Mouse (Mus musculus) MEL (cell line): ENCODE measurements at regions not wholly inside any gene's neighbourhood (a gene's known extent, or its start where the extent isn't known, plus 50 kb on each side); places are given as distances from the start of the nearest gene placed in this dataset.
"Not testable (repeated sequence)": the region's sequence is repeated elsewhere in the genome, so short reads cannot be mapped to it uniquely, and the experiment has no call there.

Experiments
- DNase-seq: peaks from one replicate; pipeline ENCODE4 v3.0.0; 2011; ENCODE audit warnings: low read depth, low spot score
- H3K27ac ChIP-seq: 2 replicates; pipeline ENCODE4 v1.5.1; 2012; ENCODE audit warnings: low read depth, mild to moderate bottlenecking, control low read depth, low read length, moderate library complexity; ENCODE audit not compliant: control insufficient read depth
- H3K27me3 ChIP-seq, 2 experiments: fragments of 150-350 bp in 1 of 2; sonication (generic) in 1 of 2; 2 replicates each; pipeline ENCODE4 v1.6.1; 2012; ENCODE audit warnings: low read length in 2 of 2, mild to moderate bottlenecking in 2 of 2, improper control_type of control experiment in 1 of 2, moderate library complexity in 1 of 2; ENCODE audit not compliant: insufficient read depth in 2 of 2, control insufficient read depth in 1 of 2
- H3K36me3 ChIP-seq, 2 experiments: 2 replicates each; pipeline ENCODE4 v1.6.1; 2012 to 2014; ENCODE audit warnings: low read length in 2 of 2, improper control_type of control experiment in 1 of 2, inconsistent platforms in 1 of 2, mild to moderate bottlenecking in 1 of 2; ENCODE audit not compliant: insufficient read depth in 2 of 2, control insufficient read depth in 1 of 2
- H3K4me1 ChIP-seq, 2 experiments: fragments of 150-350 bp in 1 of 2; sonication (generic) in 1 of 2; 2 replicates each; pipeline ENCODE4 v1.6.1; 2012; ENCODE audit warnings: low read length in 2 of 2, improper control_type of control experiment in 1 of 2, mild to moderate bottlenecking in 1 of 2; ENCODE audit not compliant: insufficient read depth in 2 of 2, control insufficient read depth in 1 of 2
- H3K4me3 ChIP-seq, 2 experiments: fragments of 150-350 bp in 1 of 2; sonication (generic) in 1 of 2; 2 replicates each; pipeline ENCODE4 v1.5.1; 2012; ENCODE audit warnings: low read depth in 2 of 2, low read length in 2 of 2, mild to moderate bottlenecking in 2 of 2, moderate library complexity in 2 of 2, control low read depth in 1 of 2, improper control_type of control experiment in 1 of 2; ENCODE audit not compliant: control insufficient read depth in 1 of 2, insufficient read depth in 1 of 2
- H3K79me2 ChIP-seq: 2 replicates; pipeline ENCODE4 v1.6.1; 2012; ENCODE audit warnings: mild to moderate bottlenecking, low read length, moderate library complexity; ENCODE audit not compliant: control insufficient read depth, poor library complexity, insufficient read depth
- H3K9ac ChIP-seq: 2 replicates; pipeline ENCODE4 v1.6.1; 2012; ENCODE audit warnings: low read depth, mild to moderate bottlenecking, control low read depth, low read length, moderate library complexity; ENCODE audit not compliant: control insufficient read depth, poor library complexity, severe bottlenecking
- H3K9me3 ChIP-seq: fragments of 150-350 bp; sonication (generic); replicated peaks from 2 replicates; pipeline ENCODE4 v1.6.1; 2012; ENCODE audit warnings: mild to moderate bottlenecking, low read length, improper control_type of control experiment, moderate library complexity; ENCODE audit not compliant: insufficient read depth
- BHLHE40 ChIP-seq: IDR thresholded peaks from 2 replicates; pipeline ENCODE4 v1.6.1; 2012; ENCODE audit warnings: low read depth, mild to moderate bottlenecking, inconsistent platforms, low read length, improper control_type of control experiment, borderline replicate concordance
- CHD2 ChIP-seq: IDR thresholded peaks from 2 replicates; pipeline ENCODE4 v1.6.1; 2011; ENCODE audit warnings: low read length, improper control_type of control experiment
- E2F4 ChIP-seq: IDR thresholded peaks from 2 replicates; pipeline ENCODE4 v1.6.1; 2011; ENCODE audit warnings: low read depth, low read length, improper control_type of control experiment, borderline replicate concordance
- HCFC1 ChIP-seq: IDR thresholded peaks from 2 replicates; pipeline ENCODE4 v1.6.1; 2012; ENCODE audit warnings: low read depth, mild to moderate bottlenecking, inconsistent platforms, low read length, improper control_type of control experiment, moderate library complexity
- JUND ChIP-seq: IDR thresholded peaks from 2 replicates; pipeline ENCODE4 v1.6.1; 2011; ENCODE audit warnings: low read depth, mild to moderate bottlenecking, improper control_type of control experiment, low read length
- MAFK ChIP-seq: IDR thresholded peaks from 2 replicates; pipeline ENCODE4 v1.6.1; 2011; ENCODE audit warnings: low read depth, mild to moderate bottlenecking, low read length, improper control_type of control experiment, borderline replicate concordance
- MEF2A ChIP-seq: IDR thresholded peaks from 2 replicates; pipeline ENCODE4 v1.6.1; 2014; ENCODE audit warnings: low read depth, mild to moderate bottlenecking, inconsistent platforms, low read length, improper control_type of control experiment; ENCODE audit not compliant: poor library complexity, insufficient replicate concordance, severe bottlenecking; ENCODE audit errors: extremely low read depth
- MXI1 ChIP-seq: IDR thresholded peaks from 2 replicates; pipeline ENCODE4 v1.6.1; 2011; ENCODE audit warnings: mild to moderate bottlenecking, low read depth, low read length, improper control_type of control experiment
- NELFE ChIP-seq: IDR thresholded peaks from 2 replicates; pipeline ENCODE4 v1.6.1; 2011; ENCODE audit warnings: low read depth, low read length, improper control_type of control experiment
- NRF1 ChIP-seq: IDR thresholded peaks from 2 replicates; pipeline ENCODE4 v1.6.1; 2014; ENCODE audit warnings: low read depth, mild to moderate bottlenecking, inconsistent platforms, low read length, improper control_type of control experiment, moderate library complexity; ENCODE audit not compliant: poor library complexity, insufficient read depth, severe bottlenecking
- POLR2A ChIP-seq, 2 experiments: IDR thresholded peaks; 2 replicates each; pipeline ENCODE4 v1.6.1; 2011 to 2012; ENCODE audit warnings: low read length in 2 of 2, mild to moderate bottlenecking in 2 of 2, control low read depth in 1 of 2, improper control_type of control experiment in 1 of 2, low read depth in 1 of 2, moderate library complexity in 1 of 2; ENCODE audit not compliant: control insufficient read depth in 1 of 2, insufficient read depth in 1 of 2, poor library complexity in 1 of 2
- RCOR1 ChIP-seq: IDR thresholded peaks from 2 replicates; pipeline ENCODE4 v1.6.1; 2012; ENCODE audit warnings: low read depth, mild to moderate bottlenecking, inconsistent platforms, low read length, improper control_type of control experiment
- UBTF ChIP-seq: IDR thresholded peaks from 2 replicates; pipeline ENCODE4 v1.6.1; 2012; ENCODE audit warnings: low read depth, mild to moderate bottlenecking, inconsistent platforms, low read length, improper control_type of control experiment, moderate library complexity, borderline replicate concordance; ENCODE audit not compliant: insufficient read depth
- USF2 ChIP-seq, 2 experiments: IDR thresholded peaks; 2 replicates each; pipeline ENCODE4 v1.6.1; 2011 to 2012; ENCODE audit warnings: improper control_type of control experiment in 2 of 2, low read length in 2 of 2, borderline replicate concordance in 1 of 2, inconsistent platforms in 1 of 2, low read depth in 1 of 2, mild to moderate bottlenecking in 1 of 2; ENCODE audit not compliant: insufficient read depth in 1 of 2
- ZC3H11A ChIP-seq: IDR thresholded peaks from 2 replicates; pipeline ENCODE4 v1.6.1; 2012; ENCODE audit warnings: low read depth, mild to moderate bottlenecking, inconsistent platforms, low read length, improper control_type of control experiment
- ZMIZ1 ChIP-seq: IDR thresholded peaks from 2 replicates; pipeline ENCODE4 v1.6.1; 2012; ENCODE audit warnings: low read depth, mild to moderate bottlenecking, inconsistent platforms, low read length, improper control_type of control experiment, moderate library complexity
- ZNF384 ChIP-seq: IDR thresholded peaks from 2 replicates; pipeline ENCODE4 v1.6.1; 2012; ENCODE audit warnings: low read depth, mild to moderate bottlenecking, inconsistent platforms, low read length, improper control_type of control experiment

GRCm38 (mm10) chr8:102017776-102018175, 767.7 kb downstream of the Cdh11 start:
- TF ChIP-seq MEF2A = no peak
- TF ChIP-seq USF2 (IDR thresholded peaks at IDR 0.05; ENCODE audit: borderline replicate concordance in 1 of 2, insufficient read depth in 1 of 2, low read depth in 1 of 2, low read length in 2 of 2) = no peak
- no peak for TF ChIP-seq CHD2
- TF ChIP-seq ZMIZ1 = no peak
- H3K9me3 ChIP-seq = no peaks in the 10 kb centered on the region

GRCm38 (mm10) chr8:102000326-102001016, 785.0 kb downstream of the Cdh11 start:
- H3K36me3 ChIP-seq = no peaks in the 10 kb centered on the region
- DNase-seq = no peak
- no peaks in the 10 kb centered on the region for H3K27me3 ChIP-seq
- H3K4me1 ChIP-seq = no peaks in the 10 kb centered on the region
- no peak overlapping the region for H3K4me3 ChIP-seq
- no peaks in the 10 kb centered on the region for H3K9me3 ChIP-seq
- no peaks in the 10 kb centered on the region for H3K79me2 ChIP-seq
- TF ChIP-seq E2F4 = no peak
- TF ChIP-seq MEF2A = no peak
- no peak for TF ChIP-seq ZC3H11A
- TF ChIP-seq HCFC1 = no peak
- TF ChIP-seq ZNF384 = no peak
- no peak for TF ChIP-seq MAFK
- no peak for TF ChIP-seq NRF1
- no peak for TF ChIP-seq CHD2
- no peak for TF ChIP-seq USF2 (IDR thresholded peaks at IDR 0.05; ENCODE audit: borderline replicate concordance in 1 of 2, insufficient read depth in 1 of 2, low read depth in 1 of 2, low read length in 2 of 2)
- no peak for TF ChIP-seq JUND
- no peak for TF ChIP-seq POLR2A (IDR thresholded peaks at IDR 0.05; ENCODE audit: control insufficient read depth in 1 of 2, insufficient read depth in 1 of 2, low read depth in 1 of 2, low read length in 2 of 2, poor library complexity in 1 of 2)
- no peak for TF ChIP-seq RCOR1
- TF ChIP-seq MXI1 = no peak
- TF ChIP-seq NELFE = no peak
- TF ChIP-seq BHLHE40 = no peak
- no peak for TF ChIP-seq UBTF
- TF ChIP-seq, all 39 proteins: peak for 0
- H3K27ac ChIP-seq = no peak overlapping the region
- H3K9ac ChIP-seq = no peak overlapping the region

More at GRCm38 (mm10) chr8:102017776-102018175, 767.7 kb downstream of the Cdh11 start:
- H3K79me2 ChIP-seq = no peaks in the 10 kb centered on the region
- no peaks in the 10 kb centered on the region for H3K36me3 ChIP-seq
- no peak overlapping the region for H3K9ac ChIP-seq
- no peaks in the 10 kb centered on the region for H3K4me1 ChIP-seq
- H3K27me3 ChIP-seq = no peaks in the 10 kb centered on the region
- no peak for DNase-seq
- H3K27ac ChIP-seq = no peak overlapping the region
- H3K4me3 ChIP-seq = no peak overlapping the region

GRCm38 (mm10) chr8:101996761-101997160, 788.7 kb downstream of the Cdh11 start:
- DNase-seq, H3K27me3 ChIP-seq, H3K79me2 ChIP-seq, H3K27ac ChIP-seq, H3K9ac ChIP-seq, H3K4me1 ChIP-seq, H3K4me3 ChIP-seq, H3K9me3 ChIP-seq, H3K36me3 ChIP-seq: not testable (repeated sequence)
